Mouse (Mus musculus) kidney, postnatal 14 days (tissue): ENCODE measurements around the gene Med13l.

Experiments
- DNase-seq: peaks from one replicate; pipeline ENCODE4 v3.0.0; 2022; ENCODE audit warnings: mixed read lengths

The Med13l gene

GRCm38 (mm10) chr5:118661751-118662150 lies 101.3 kb downstream of the Med13l start:
- no peak for DNase-seq

GRCm38 (mm10) chr5:118663999-118664398 lies 103.5 kb downstream of the Med13l start:
- DNase-seq, result peak; percentile 45

- DNase-seq, result no peak
Measured at GRCm38 (mm10) chr5:118665023-118665422, 104.5 kb downstream of the Med13l start.

DNA sequence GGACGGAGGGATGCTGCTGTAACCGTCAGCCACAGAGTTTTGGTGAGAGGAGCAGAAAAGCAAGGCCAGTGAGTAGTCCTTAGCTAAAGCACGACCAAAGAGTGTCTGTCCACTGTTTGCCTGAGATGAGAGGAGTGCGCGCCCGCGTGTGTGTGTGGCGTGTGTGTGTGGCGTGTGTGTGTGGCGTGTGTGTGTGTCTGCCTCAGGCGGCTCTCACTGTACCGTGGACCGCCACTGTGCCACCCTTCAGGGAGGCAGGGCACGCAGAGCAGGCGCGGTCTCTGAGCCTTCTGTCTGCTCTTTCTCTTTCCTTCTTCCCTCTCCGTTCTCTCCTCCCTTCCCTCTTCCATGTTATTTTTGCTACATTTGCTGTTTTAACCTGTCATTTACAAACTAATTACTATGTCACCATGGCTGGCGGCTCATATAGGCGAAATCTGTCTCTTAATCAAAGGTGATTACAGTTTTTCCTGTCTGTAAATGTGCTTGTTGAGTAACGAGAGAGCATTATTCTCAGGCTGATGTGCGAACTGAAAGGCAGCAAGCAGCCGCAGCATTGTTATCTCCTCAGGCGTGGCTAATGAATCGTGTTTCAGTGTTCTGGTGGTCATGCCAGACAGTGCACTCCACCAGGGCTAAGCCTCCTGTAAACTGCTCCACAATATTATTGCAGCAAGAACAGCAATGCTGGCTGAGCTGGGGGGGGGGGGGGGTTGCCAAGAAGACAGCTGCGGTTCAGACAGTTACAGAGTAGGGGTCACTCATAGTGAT lies 106.1 kb downstream of the Med13l start:
- no peak for DNase-seq

GRCm38 (mm10) chr5:118667863-118668262 lies 107.4 kb downstream of the Med13l start:
- DNase-seq, result peak; percentile 25

- peak; percentile 49 for DNase-seq
Measured at GRCm38 (mm10) chr5:118668931-118669330, 108.5 kb downstream of the Med13l start.

- DNase-seq, result no peak
Measured at GRCm38 (mm10) chr5:118672111-118672510, 111.6 kb downstream of the Med13l start.

DNA sequence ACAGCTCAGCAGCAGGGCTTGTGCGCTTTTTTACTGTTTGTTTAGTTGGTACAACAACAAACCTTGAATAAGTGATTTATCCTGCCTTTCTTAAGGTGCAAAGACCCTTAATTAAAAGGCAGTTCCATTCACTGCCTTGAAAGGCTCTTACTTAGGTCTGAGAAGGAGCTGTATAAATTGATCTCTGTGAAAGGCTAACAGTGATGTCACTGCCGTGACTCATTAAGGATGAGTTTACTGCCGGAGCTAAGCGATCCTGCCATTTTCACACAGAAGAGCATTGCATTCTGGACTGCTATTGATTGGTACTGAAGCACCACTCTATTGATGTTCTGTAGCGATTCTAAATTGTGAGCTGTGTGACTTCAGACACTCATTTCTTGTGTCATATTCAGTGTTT lies 113.4 kb downstream of the Med13l start:
- no peak for DNase-seq

GRCm38 (mm10) chr5:118674321-118674720 lies 113.8 kb downstream of the Med13l start:
- no peak for DNase-seq

GRCm38 (mm10) chr5:118675697-118676096 lies 115.2 kb downstream of the Med13l start:
- no peak for DNase-seq

DNA sequence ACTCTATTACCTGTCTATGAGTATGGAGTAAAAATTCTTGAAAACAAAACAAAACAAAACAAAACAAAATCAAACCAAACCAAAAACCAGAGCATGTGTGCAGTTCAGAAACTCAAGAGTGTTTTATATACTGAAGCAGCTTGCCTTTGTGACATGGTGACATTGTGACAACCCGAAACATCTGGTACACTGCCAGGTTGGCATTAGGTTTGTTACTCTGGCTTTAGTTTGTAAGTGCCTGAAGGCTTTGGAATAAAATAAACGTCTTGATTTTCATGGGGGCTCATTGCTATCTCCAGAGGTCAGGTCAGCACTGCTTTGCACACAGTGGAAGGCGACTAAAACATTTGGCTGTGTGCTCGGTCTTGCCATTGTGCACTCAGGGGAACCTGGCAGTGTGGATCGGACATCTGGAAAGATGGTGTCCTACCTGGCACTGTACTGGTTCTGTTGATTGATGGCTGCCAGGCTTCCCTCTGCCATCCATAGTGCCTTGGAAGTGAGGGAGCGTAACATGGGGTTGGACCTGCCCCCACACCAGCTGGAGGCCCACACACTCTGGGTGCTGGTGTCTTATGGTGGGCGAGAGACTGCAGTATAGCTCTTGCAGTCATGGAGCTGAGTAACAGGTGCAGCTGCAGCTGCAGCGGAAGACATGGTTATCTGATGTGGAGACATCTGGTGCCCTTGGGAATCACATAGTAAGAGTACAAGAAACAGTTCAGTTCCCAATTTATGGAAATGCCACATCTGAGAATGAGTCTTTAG lies 115.9 kb downstream of the Med13l start:
- DNase-seq, result no peak

- peak; percentile 49 for DNase-seq
Measured at GRCm38 (mm10) chr5:118679283-118679835, 118.9 kb downstream of the Med13l start.

DNA sequence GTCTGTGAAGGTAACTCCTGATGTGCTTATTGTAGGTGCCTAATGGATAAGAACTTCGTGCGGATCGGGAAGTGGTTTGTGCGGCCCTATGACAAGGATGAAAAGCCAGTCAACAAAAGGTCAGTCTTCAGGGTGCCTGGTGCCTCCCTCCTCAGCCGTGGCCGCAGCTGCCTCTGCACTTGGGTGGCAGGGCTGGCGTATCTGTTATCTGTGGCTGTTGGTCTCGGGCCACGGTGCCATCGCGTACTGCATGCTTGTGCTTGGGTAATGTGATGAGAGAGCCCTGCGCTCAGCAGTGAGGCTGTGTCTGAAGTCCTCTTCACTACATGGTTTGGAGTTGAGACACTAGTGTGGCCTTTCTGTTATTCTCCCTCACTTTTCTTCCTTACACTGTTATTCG lies 120.4 kb downstream of the Med13l start:
- DNase-seq, result no peak

GRCm38 (mm10) chr5:118682007-118682406 lies 121.5 kb downstream of the Med13l start:
- no peak for DNase-seq

DNA sequence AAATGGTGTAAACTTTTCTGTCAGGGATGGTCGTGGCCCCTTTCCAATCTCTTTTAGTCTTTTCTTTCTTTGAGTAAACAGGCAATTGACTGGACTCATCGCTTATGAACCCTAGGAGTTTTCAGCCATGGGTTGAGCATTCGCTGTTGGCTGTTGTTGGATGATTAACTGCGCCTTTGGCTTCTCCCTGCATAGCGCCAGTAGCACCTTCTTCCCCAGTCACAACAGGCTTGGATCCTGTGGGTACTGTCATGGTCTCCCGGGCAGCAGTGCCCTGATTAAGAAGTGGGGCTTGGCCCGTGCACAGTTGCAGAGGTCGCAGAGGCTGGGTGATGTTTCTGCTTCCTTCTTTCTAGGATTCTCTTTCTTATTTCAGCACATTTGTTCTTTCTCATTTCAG lies 124.7 kb downstream of the Med13l start:
- peak; percentile 28 for DNase-seq

DNA sequence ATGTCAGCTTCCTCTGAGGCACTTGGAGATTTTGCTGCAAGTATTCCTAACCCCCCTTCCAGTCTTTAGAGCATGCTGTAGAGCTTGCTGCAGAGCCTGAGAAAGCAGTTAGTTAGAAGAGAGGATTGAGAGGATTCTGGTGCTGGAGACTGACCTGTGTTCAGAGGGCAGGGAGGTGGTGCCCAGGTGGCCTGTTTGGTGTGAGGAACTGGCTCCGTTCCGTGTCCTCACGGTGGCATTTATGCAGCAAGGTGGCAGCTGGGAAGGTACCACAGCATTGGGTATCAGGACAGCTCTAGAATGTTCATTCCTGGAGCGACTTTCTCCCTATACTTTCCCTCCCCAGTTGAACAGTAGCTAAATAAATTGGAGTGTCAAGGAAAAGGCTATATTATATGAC lies 125.5 kb downstream of the Med13l start:
- DNase-seq, result no peak

- no peak for DNase-seq
Measured at GRCm38 (mm10) chr5:118688886-118689835, 128.7 kb downstream of the Med13l start.

DNA sequence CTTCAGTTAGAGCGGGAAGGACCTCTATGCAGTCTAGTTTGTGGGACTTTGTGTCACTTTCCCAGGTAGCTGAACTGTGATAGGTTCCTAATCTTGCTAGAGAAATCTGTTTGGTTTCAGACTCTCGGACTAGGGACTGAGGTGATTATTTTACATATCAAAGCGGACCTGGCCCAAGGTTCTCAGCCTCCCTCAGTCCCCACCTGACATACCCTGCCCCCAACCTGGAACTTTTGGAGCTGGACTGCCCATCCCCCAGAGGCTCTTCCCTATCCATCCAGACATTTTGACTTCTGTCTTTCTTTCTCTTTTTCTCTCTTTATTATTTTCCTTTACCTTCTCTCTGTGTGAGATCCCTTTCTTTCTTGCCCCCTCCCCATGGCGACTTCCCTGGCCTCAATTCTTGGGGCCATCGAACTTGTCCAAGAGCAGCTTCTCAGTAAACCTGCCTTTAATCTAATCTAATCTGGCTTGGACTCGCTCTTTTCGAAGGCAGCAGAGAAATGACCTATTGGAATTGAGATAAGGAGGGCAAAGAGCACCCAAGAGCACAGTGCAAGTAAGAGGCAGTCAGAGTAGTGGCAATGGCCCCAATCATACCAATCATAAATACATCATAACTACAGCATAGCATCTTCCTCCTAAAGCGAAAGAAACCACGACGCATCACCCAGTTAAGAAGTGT lies 130.7 kb downstream of the Med13l start:
- DNase-seq, result no peak

- DNase-seq, result no peak
Measured at GRCm38 (mm10) chr5:118691710-118692040, 131.2 kb downstream of the Med13l start.

DNA sequence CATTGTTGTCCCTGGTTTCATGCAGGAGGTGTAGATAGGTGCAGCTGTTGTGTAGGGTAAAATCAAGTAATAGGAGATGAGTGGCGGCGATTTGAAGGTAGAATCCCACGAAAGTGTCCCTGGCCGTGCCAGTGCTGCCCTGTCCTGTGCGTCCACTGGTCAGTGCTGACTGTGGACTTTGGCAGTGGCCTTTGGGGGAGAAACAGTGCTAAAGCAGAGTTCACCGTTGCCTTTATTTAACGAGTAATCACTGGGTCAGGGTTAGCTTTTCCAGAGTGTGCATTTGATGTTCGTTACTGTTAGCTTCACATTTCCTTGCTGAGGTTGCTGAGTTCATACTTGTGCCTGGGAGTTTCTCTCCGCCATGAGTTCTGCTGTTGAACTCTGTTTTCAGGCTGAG lies 133.5 kb downstream of the Med13l start:
- DNase-seq, result peak; percentile 53

GRCm38 (mm10) chr5:118697073-118697472 lies 136.6 kb downstream of the Med13l start:
- no peak for DNase-seq

DNA sequence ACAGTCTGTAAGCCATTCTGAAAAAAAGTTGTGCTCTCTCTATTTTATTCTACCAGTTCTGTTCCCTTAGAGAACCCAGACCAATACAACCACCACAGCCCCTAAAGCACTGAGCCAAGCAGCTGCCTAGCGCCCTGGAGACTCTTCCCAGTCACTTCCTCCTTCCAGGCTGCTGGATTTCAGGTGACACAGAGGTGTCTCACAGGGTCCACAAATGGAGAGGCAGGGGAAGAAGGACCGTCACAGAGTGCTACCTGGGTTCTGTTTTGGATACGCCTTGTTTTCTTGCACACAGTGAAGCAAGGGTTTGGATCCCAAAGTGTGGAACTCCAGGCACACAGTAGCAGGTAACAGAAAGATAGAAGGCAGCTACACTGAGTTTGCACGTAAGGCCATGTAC lies 140.5 kb downstream of the Med13l start:
- DNase-seq, result no peak
